Mouse (Mus musculus) kidney, embryonic 16.5 days (tissue): ENCODE measurements around the gene Slc22a16. TPM values are rescaled to one million over a fixed set of nuclear protein-coding genes. Genes with fewer than 3 reads are reported as not detected.
A peak's percentile ranks its signal among the peaks of the same experiment; 100 is the strongest.

Experiments
- ATAC-seq: fragments of 200-750 bp; cut with Nextera tagmentation; 2 replicates; pipeline ENCODE4 v1.8.0; 2017; ENCODE audit warnings: moderate TSS enrichment; ENCODE audit not compliant: low FRiP score, low TSS enrichment
- H3K27ac ChIP-seq: fragments of 300-500 bp; sonication (generic); 2 replicates; pipeline ENCODE4 v1.5.1; 2014; ENCODE audit warnings: low read length
- H3K27me3 ChIP-seq: fragments of 300-500 bp; sonication (generic); 2 replicates; pipeline ENCODE4 v1.6.1; 2014; ENCODE audit warnings: low read length, control low read depth, mixed read lengths; ENCODE audit not compliant: insufficient read depth
- H3K36me3 ChIP-seq: fragments of 300-500 bp; sonication (generic); 2 replicates; pipeline ENCODE4 v1.6.1; 2014; ENCODE audit warnings: low read length, control low read depth, mixed read lengths; ENCODE audit not compliant: insufficient read depth
- H3K4me1 ChIP-seq: fragments of 300-500 bp; sonication (generic); 2 replicates; pipeline ENCODE4 v1.6.1; 2014; ENCODE audit warnings: low read length, control low read depth, mixed read lengths; ENCODE audit not compliant: insufficient read depth
- H3K4me2 ChIP-seq: fragments of 300-500 bp; sonication (generic); replicated peaks from 2 replicates; pipeline ENCODE4 v1.6.1; 2014; ENCODE audit warnings: low read depth, low read length
- H3K4me3 ChIP-seq: fragments of 300-500 bp; sonication (generic); 2 replicates; pipeline ENCODE4 v1.5.1; 2014; ENCODE audit warnings: mild to moderate bottlenecking, low read length
- H3K9ac ChIP-seq: fragments of 300-500 bp; sonication (generic); replicated peaks from 2 replicates; pipeline ENCODE4 v1.6.1; 2014; ENCODE audit warnings: low read length
- H3K9me3 ChIP-seq: fragments of 300-500 bp; sonication (generic); 2 replicates; pipeline ENCODE4 v1.6.1; 2016; ENCODE audit warnings: low read length, control low read depth
- WGBS: fragments of 180-500 bp; shearing (Covaris S2); extraction: QIAGEN DNeasy Blood & Tissue Kit; methylation state at CpG from one replicate; pipeline ENCODE4 v1.1.7; 2014; 5-methylcytosine and 5-hydroxymethylcytosine counted together
- polyA plus RNA-seq: library from polyadenylated mRNA; unstranded; fragments of >200 nt; fragmentation: Nextera tagmentation; extraction: Ambion mirVana; gene quantifications from 2 replicates; pipeline ENCODE4 v1.2.1, GENCODE M21; 2015

Gene Slc22a16
- polyA plus RNA-seq, 1 experiment from 2014 or later: not detected

- no peak overlapping the region for H3K9ac ChIP-seq
- no peak overlapping the region for H3K4me2 ChIP-seq
- no peak overlapping the region for H3K27ac ChIP-seq
- peaks cover 4% of the 10 kb centered on the region; the same call in 1 of the 2 replicates for H3K9me3 ChIP-seq
- H3K4me1 ChIP-seq: no peaks in the 10 kb centered on the region
- WGBS: 59% methylated on average over 7 of the region's 7 CpGs
- ATAC-seq: no peak
- no peaks in the 10 kb centered on the region for H3K27me3 ChIP-seq
- no peaks in the 10 kb centered on the region for H3K36me3 ChIP-seq
- no peak overlapping the region for H3K4me3 ChIP-seq
Measured at GRCm38 (mm10) chr10:40592186-40592585, 22.1 kb downstream of the Slc22a16 start.

GRCm38 (mm10) chr10:40597177-40597576 lies 27.0 kb downstream of the Slc22a16 start:
- Histone ChIP-seq H3K27ac (no peak overlapping the region), H3K4me3 (no peak overlapping the region), H3K9me3 (peaks cover 4% of the 10 kb centered on the region; the same call in 1 of the 2 replicates), H3K36me3 (no peaks in the 10 kb centered on the region), H3K27me3 (no peaks in the 10 kb centered on the region), H3K4me2 (no peak overlapping the region), H3K9ac (no peak overlapping the region), H3K4me1 (no peaks in the 10 kb centered on the region)
- ATAC-seq: no peak
- 91% methylated on average over 3 of the region's 3 CpGs for WGBS

- H3K9me3 ChIP-seq: peaks cover 9% of the 10 kb centered on the region
Measured at GRCm38 (mm10) chr10:40604706-40605394, 34.7 kb downstream of the Slc22a16 start.

GRCm38 (mm10) chr10:40617973-40618372 lies 47.8 kb downstream of the Slc22a16 start:
- no peaks in the 10 kb centered on the region for H3K4me1 ChIP-seq
- H3K4me2 ChIP-seq: no peak overlapping the region
- no peaks in the 10 kb centered on the region for H3K9me3 ChIP-seq
- no peak for ATAC-seq
- no peaks in the 10 kb centered on the region for H3K27me3 ChIP-seq
- H3K36me3 ChIP-seq: no peaks in the 10 kb centered on the region
- H3K9ac ChIP-seq: no peak overlapping the region
- H3K27ac ChIP-seq: no peak overlapping the region
- H3K4me3 ChIP-seq: no peak overlapping the region

More at GRCm38 (mm10) chr10:40604706-40605394, 34.7 kb downstream of the Slc22a16 start:
- no peak overlapping the region for H3K9ac ChIP-seq
- no peak for ATAC-seq
- no peak overlapping the region for H3K4me2 ChIP-seq
- no peak overlapping the region for H3K4me3 ChIP-seq
- H3K36me3 ChIP-seq: no peaks in the 10 kb centered on the region
- no peaks in the 10 kb centered on the region for H3K4me1 ChIP-seq
- no peak overlapping the region for H3K27ac ChIP-seq
- H3K27me3 ChIP-seq: no peaks in the 10 kb centered on the region
- WGBS: 66% methylated on average over 6 of the region's 6 CpGs

GRCm38 (mm10) chr10:40619760-40620159 lies 49.6 kb downstream of the Slc22a16 start:
- H3K4me2 ChIP-seq: no peak overlapping the region
- no peak overlapping the region for H3K9ac ChIP-seq
- H3K36me3 ChIP-seq: no peaks in the 10 kb centered on the region
- ATAC-seq: no peak
- no peaks in the 10 kb centered on the region for H3K9me3 ChIP-seq
- no peaks in the 10 kb centered on the region for H3K27me3 ChIP-seq
- H3K27ac ChIP-seq: no peak overlapping the region
- WGBS: 78% methylated on average over 1 of the region's 1 CpGs
- H3K4me1 ChIP-seq: no peaks in the 10 kb centered on the region
- no peak overlapping the region for H3K4me3 ChIP-seq

GRCm38 (mm10) chr10:40629140-40629539 lies 59.0 kb downstream of the Slc22a16 start:
- WGBS: 78% methylated on average over 7 of the region's 7 CpGs
- Histone ChIP-seq H3K9me3 (no peaks in the 10 kb centered on the region), H3K36me3 (no peaks in the 10 kb centered on the region), H3K4me3 (no peak overlapping the region), H3K27ac (no peak overlapping the region), H3K9ac (no peak overlapping the region), H3K27me3 (no peaks in the 10 kb centered on the region), H3K4me1 (0 out of 2 replicates have a peak, but pooled peaks cover 3% of the 10 kb centered on the region), H3K4me2 (no peak overlapping the region)
- ATAC-seq: no peak

GRCm38 (mm10) chr10:40629656-40630311 lies 59.6 kb downstream of the Slc22a16 start, which contains the start of gene Ddo:
Ddo (plus strand) TSS chr10:40630011.
- Histone ChIP-seq H3K9ac (no peak within 1 kb of the TSS), H3K27ac (no peak within 1 kb of the TSS), H3K4me3 (no peak within 1 kb of the TSS), H3K27me3 (no peaks in the 10 kb centered on the region), H3K36me3 (no peaks in the 10 kb centered on the region), H3K4me1 (0 out of 2 replicates have a peak, but pooled peaks cover 3% of the 10 kb centered on the region), H3K9me3 (no peaks in the 10 kb centered on the region), H3K4me2 (no peak within 1 kb of the TSS)
- ATAC-seq: no peak
- WGBS: 69% methylated on average over 8 of the region's 8 CpGs

GRCm38 (mm10) chr10:40630457-40630856 lies 60.3 kb downstream of the Slc22a16 start:
- Histone ChIP-seq H3K4me3 (no peak overlapping the region), H3K4me1 (0 out of 2 replicates have a peak, but pooled peaks cover 3% of the 10 kb centered on the region), H3K36me3 (no peaks in the 10 kb centered on the region), H3K27ac (no peak overlapping the region), H3K9me3 (no peaks in the 10 kb centered on the region), H3K9ac (no peak overlapping the region), H3K4me2 (no peak overlapping the region), H3K27me3 (no peaks in the 10 kb centered on the region)
- WGBS: 68% methylated on average over 5 of the region's 5 CpGs
- peak; percentile 39 for ATAC-seq

GRCm38 (mm10) chr10:40630961-40631360 lies 60.8 kb downstream of the Slc22a16 start:
- H3K27ac ChIP-seq: no peak overlapping the region
- H3K27me3 ChIP-seq: no peaks in the 10 kb centered on the region
- H3K4me1 ChIP-seq: peaks cover 3% of the 10 kb centered on the region; the same call in 1 of the 2 replicates
- no peak overlapping the region for H3K9ac ChIP-seq
- no peaks in the 10 kb centered on the region for H3K36me3 ChIP-seq
- no peak overlapping the region for H3K4me3 ChIP-seq
- H3K4me2 ChIP-seq: no peak overlapping the region
- ATAC-seq: no peak
- WGBS: 45% methylated on average over 9 of the region's 9 CpGs
- H3K9me3 ChIP-seq: no peaks in the 10 kb centered on the region

GRCm38 (mm10) chr10:40632087-40632486 lies 62.0 kb downstream of the Slc22a16 start:
- no peak overlapping the region for H3K27ac ChIP-seq
- no peak overlapping the region for H3K4me2 ChIP-seq
- H3K36me3 ChIP-seq: no peaks in the 10 kb centered on the region
- no peak for ATAC-seq
- H3K9ac ChIP-seq: no peak overlapping the region
- WGBS: 82% methylated on average over 3 of the region's 3 CpGs
- no peaks in the 10 kb centered on the region for H3K9me3 ChIP-seq
- peaks cover 10% of the 10 kb centered on the region for H3K4me1 ChIP-seq
- no peaks in the 10 kb centered on the region for H3K27me3 ChIP-seq
- no peak overlapping the region for H3K4me3 ChIP-seq
